Mouse (Mus musculus) CH12.LX (cell line): ENCODE results near the gene Arid5b. TPM values are rescaled to one million over a fixed set of nuclear protein-coding genes. Genes with fewer than 3 reads are reported as not detected.

Source experiments
- DNase-seq: peaks from one replicate; pipeline ENCODE4 v3.0.0-alpha.2; 2013; ENCODE audit errors: extremely low read depth
- H3K27ac ChIP-seq: 2 replicates; pipeline ENCODE4 v1.5.1; 2012; ENCODE audit warnings: low read depth, mild to moderate bottlenecking, control low read depth, moderate library complexity; ENCODE audit not compliant: insufficient read depth
- H3K27me3 ChIP-seq: replicated peaks from 2 replicates; pipeline ENCODE3; 2012; ENCODE audit warnings: inconsistent platforms
- H3K36me3 ChIP-seq, 2 experiments: replicated peaks in 1 of 2; 2 replicates each; pipeline versions ENCODE3 to v1.6.1; 2012; ENCODE audit warnings: inconsistent platforms in 1 of 2, low read length in 1 of 2, mild to moderate bottlenecking in 1 of 2, mixed read lengths in 1 of 2, moderate library complexity in 1 of 2; ENCODE audit not compliant: control insufficient read depth in 1 of 2, insufficient read depth in 1 of 2
- H3K4me1 ChIP-seq, 2 experiments: 2 replicates each; pipeline ENCODE4 v1.6.1; 2012; ENCODE audit warnings: inconsistent platforms in 1 of 2, moderate library complexity in 1 of 2; ENCODE audit not compliant: insufficient read depth in 2 of 2, control insufficient read depth in 1 of 2
- H3K4me2 ChIP-seq: 2 replicates; pipeline ENCODE4 v1.6.1; 2012; ENCODE audit warnings: low read depth, mild to moderate bottlenecking, control low read depth; ENCODE audit not compliant: poor library complexity, insufficient read depth, severe bottlenecking
- H3K4me3 ChIP-seq, 3 experiments: fragments of 150-350 bp in 1 of 3; sonication (generic) in 1 of 3; replicated peaks in 1 of 3; 2 replicates each; pipeline versions ENCODE3 to v1.5.1; 2011 to 2012; ENCODE audit warnings: low read depth in 2 of 3, low read length in 2 of 3, mild to moderate bottlenecking in 2 of 3, moderate library complexity in 2 of 3, control low read depth in 1 of 3, improper control_type of control experiment in 1 of 3, inconsistent platforms in 1 of 3, mixed read lengths in 1 of 3; ENCODE audit not compliant: poor library complexity in 1 of 3
- H3K79me2 ChIP-seq: replicated peaks from 2 replicates; pipeline ENCODE4 v1.6.1; 2012; ENCODE audit warnings: mild to moderate bottlenecking, moderate library complexity; ENCODE audit not compliant: control insufficient read depth, poor library complexity, insufficient read depth, severe bottlenecking; ENCODE audit errors: extremely low read depth
- H3K9ac ChIP-seq: 2 replicates; pipeline ENCODE4 v1.6.1; 2012; ENCODE audit warnings: low read depth, mild to moderate bottlenecking, control low read depth, moderate library complexity; ENCODE audit not compliant: insufficient read depth
- H3K9me3 ChIP-seq: replicated peaks from 2 replicates; pipeline ENCODE3; 2012; ENCODE audit warnings: low read length, inconsistent platforms, mixed read lengths
- GABPA ChIP-seq: IDR thresholded peaks from 2 replicates; pipeline ENCODE4 v1.6.1; 2012; ENCODE audit warnings: low read depth, low read length, improper control_type of control experiment, inconsistent platforms; ENCODE audit not compliant: insufficient replicate concordance
- RAD21 ChIP-seq: IDR thresholded peaks from 2 replicates; pipeline ENCODE4 v1.6.1; 2011; ENCODE audit warnings: low read depth, mild to moderate bottlenecking, low read length, improper control_type of control experiment, moderate library complexity
- RCOR1 ChIP-seq: conservative IDR thresholded peaks from 2 replicates; pipeline ENCODE4 v1.6.1; 2012; ENCODE audit warnings: low read depth, mild to moderate bottlenecking, inconsistent platforms, low read length, improper control_type of control experiment
- USF1 ChIP-seq: IDR thresholded peaks from 2 replicates; pipeline ENCODE4 v1.6.1; 2014; ENCODE audit warnings: low read depth, mild to moderate bottlenecking, inconsistent platforms, low read length, improper control_type of control experiment
- USF2 ChIP-seq: conservative IDR thresholded peaks from 2 replicates; pipeline ENCODE4 v1.6.1; 2011; ENCODE audit warnings: low read depth, low read length, improper control_type of control experiment
- dilution Hi-C: fragments of 300-500 bp; cut with MboI; formaldehyde crosslinking; loops from 2 replicates; pipeline ENCODE4 v1.14.3; 2020; ENCODE audit warnings: low sequenced_read_pairs; ENCODE audit not compliant: extremely low pct_unique_long_range_greater_than_20kb, extremely low pct_ligation_motif_present
- in situ Hi-C: fragments of 300-500 bp; cut with MboI; formaldehyde crosslinking; loops from 3 replicates; pipeline ENCODE4 v1.14.3; 2019; ENCODE audit warnings: low sequenced_read_pairs, low pct_ligation_motif_present, low pct_unique_long_range_greater_than_20kb, mixed read lengths
- polyA plus RNA-seq: library from polyadenylated mRNA; unstranded; fragments of >175 nt; gene quantifications from 2 replicates; pipeline ENCODE4 v1.2.1, GENCODE M21; 2012; ENCODE audit warnings: low read depth; ENCODE audit not compliant: insufficient read length
- total RNA-seq, 2 experiments: library from RNA; depleted of rRNA; stranded (reverse); fragments of 300-350 nt in 1 of 2; fragments of >200 nt in 1 of 2; gene quantifications; 2 replicates each; pipeline ENCODE4 v1.2.3; 2012 to 2014

The Arid5b gene
- total and polyA plus RNA-seq, 3 experiments = 1.1 to 2.6 (median 1.8) TPM

GRCm38 (mm10) chr10:68138123-68138522, 140.4 kb downstream of the Arid5b start:
- H3K4me3 ChIP-seq = no peak overlapping the region
- no peaks in the 10 kb centered on the region for H3K27me3 ChIP-seq
- H3K27ac ChIP-seq = no peak overlapping the region
- TF ChIP-seq RCOR1 (no peak), RAD21 (no peak), GABPA (no peak)
- TF ChIP-seq, all 38 proteins: peak for 0
- peaks cover 8 to 31% of the 10 kb centered on the region in 2 experiments; a peak in 3 of 4 replicates for H3K4me1 ChIP-seq
- dilution Hi-C loops (no loop called here), in situ Hi-C loops (no loop called here)
- H3K9ac ChIP-seq = no peak overlapping the region
- DNase-seq = no peak
- no peaks in the 10 kb centered on the region for H3K79me2 ChIP-seq
- no peak overlapping the region for H3K4me2 ChIP-seq
- H3K9me3 ChIP-seq = no peaks in the 10 kb centered on the region
- peaks cover 0 to 16% of the 10 kb centered on the region in 2 experiments for H3K36me3 ChIP-seq

GRCm38 (mm10) chr10:68137151-68137833, 141.2 kb downstream of the Arid5b start:
- Histone ChIP-seq H3K9ac (no peak overlapping the region), H3K4me3 (no peak overlapping the region), H3K36me3 (peaks cover 2 to 24% of the 10 kb centered on the region in 2 experiments), H3K4me1 (peaks cover 8 to 22% of the 10 kb centered on the region in 2 experiments; a peak in 3 of 4 replicates), H3K79me2 (no peaks in the 10 kb centered on the region), H3K27me3 (no peaks in the 10 kb centered on the region), H3K27ac (no peak overlapping the region), H3K9me3 (no peaks in the 10 kb centered on the region), H3K4me2 (no peak overlapping the region)
- dilution Hi-C loops = no loop called here
- TF ChIP-seq USF2 = no peak
- in situ Hi-C loops = no loop called here
- no peak for DNase-seq

GRCm38 (mm10) chr10:68136480-68137083, 142.0 kb downstream of the Arid5b start:
- Histone ChIP-seq H3K79me2 (no peaks in the 10 kb centered on the region), H3K4me2 (no peak overlapping the region), H3K27ac (no peak overlapping the region), H3K27me3 (no peaks in the 10 kb centered on the region), H3K9ac (no peak overlapping the region), H3K9me3 (no peaks in the 10 kb centered on the region), H3K4me3 (no peak overlapping the region), H3K36me3 (peaks cover 6 to 30% of the 10 kb centered on the region in 2 experiments), H3K4me1 (peaks cover 6 to 16% of the 10 kb centered on the region in 2 experiments; a peak in 2 of 4 replicates)
- in situ Hi-C loops = no loop called here
- TF ChIP-seq USF2 (no peak), USF1 (no peak), GABPA (no peak)
- no peak for DNase-seq
- dilution Hi-C loops = no loop called here
